Mouse (Mus musculus) heart, postnatal 0 days (tissue): ENCODE measurements around the gene Dusp28.

Experiments
- CTCF ChIP-seq: IDR thresholded peaks from 2 replicates; pipeline ENCODE4 v1.5.1; 2016; ENCODE audit warnings: antibody characterized with exemption, control low read depth, low read depth
- EP300 ChIP-seq: IDR thresholded peaks from 2 replicates; pipeline ENCODE4 v1.6.1; 2016; ENCODE audit warnings: antibody characterized with exemption, low read depth

DNA sequence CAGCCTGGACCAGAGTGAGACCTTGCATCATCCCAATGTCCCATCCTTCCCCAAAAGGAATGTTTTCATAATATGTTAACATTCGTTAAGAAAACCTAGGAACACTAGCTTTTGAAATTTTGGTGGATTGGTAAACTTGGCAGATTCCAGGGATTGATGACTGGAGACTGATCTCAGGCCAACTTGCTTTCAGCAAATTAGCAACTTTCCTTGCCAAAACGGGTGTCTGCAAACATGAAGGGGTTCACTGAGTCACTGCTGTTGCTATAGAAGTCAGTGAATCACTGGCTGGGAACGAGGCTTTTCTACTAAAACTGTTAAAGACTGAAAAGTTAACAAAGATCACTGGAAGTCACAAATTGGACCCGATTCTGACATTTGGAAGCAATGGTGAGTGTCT is 3.2 kb upstream of the Dusp28 start:
- TF ChIP-seq EP300, result no peak
- no peak for TF ChIP-seq CTCF
